Mouse (Mus musculus) erythroid progenitor cell, adult 5-6 weeks (primary cell): Measurements from ENCODE around the gene Snx6. TPM values are rescaled to one million over a fixed set of nuclear protein-coding genes. Genes with fewer than 3 reads are reported as not detected.
A peak's percentile ranks its signal among the peaks of the same experiment; 100 is the strongest.

Source experiments
- ATAC-seq: replicated peaks from 2 replicates; pipeline ENCODE4 v1.8.0; 2016; ENCODE audit warnings: moderate number of reproducible peaks, mild to moderate bottlenecking, moderate TSS enrichment, inconsistent platforms; ENCODE audit not compliant: poor library complexity, low FRiP score, severe bottlenecking
- total RNA-seq, 2 experiments: library from RNA; stranded (forward) in 1 of 2; stranded (reverse) in 1 of 2; fragments of 150-400 nt in 1 of 2; fragments of 186-747, 209-891 nt in 1 of 2; gene quantifications; 2 replicates each; pipeline versions ENCODE4 v1.2.3 to v1.2.4; 2015 to 2017; ENCODE audit warnings: low replicate concordance in 2 of 2

The Snx6 gene
- total RNA-seq, 2 experiments from 2014 or later: 7.0 to 17.2 TPM

GRCm38 (mm10) chr12:54713822-54714626 lies 81.5 kb downstream of the Snx6 start:
- peak; percentile 67 for ATAC-seq

DNA sequence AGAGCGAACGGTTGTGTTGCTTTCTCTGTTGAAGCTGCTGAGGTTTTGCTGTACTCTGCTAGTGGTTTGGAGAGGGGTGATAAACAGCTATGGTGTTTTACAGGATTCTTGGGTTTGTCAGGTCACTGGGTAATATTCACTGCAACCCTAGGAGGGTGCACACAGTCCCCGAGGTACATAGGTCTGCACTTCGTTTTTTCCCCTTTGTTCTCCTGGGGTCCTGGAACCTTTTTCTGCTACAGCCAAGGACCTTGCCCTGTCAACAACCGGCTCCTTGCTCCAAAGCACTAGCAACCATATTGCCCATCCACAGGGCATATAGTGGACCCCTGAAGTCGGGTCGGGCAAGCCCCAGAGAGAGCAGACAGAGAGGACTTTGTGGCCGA lies 85.0 kb downstream of the Snx6 start:
- ATAC-seq: peak; percentile 73

GRCm38 (mm10) chr12:54709691-54710493 lies 85.6 kb downstream of the Snx6 start:
- ATAC-seq: peak; percentile 75

DNA sequence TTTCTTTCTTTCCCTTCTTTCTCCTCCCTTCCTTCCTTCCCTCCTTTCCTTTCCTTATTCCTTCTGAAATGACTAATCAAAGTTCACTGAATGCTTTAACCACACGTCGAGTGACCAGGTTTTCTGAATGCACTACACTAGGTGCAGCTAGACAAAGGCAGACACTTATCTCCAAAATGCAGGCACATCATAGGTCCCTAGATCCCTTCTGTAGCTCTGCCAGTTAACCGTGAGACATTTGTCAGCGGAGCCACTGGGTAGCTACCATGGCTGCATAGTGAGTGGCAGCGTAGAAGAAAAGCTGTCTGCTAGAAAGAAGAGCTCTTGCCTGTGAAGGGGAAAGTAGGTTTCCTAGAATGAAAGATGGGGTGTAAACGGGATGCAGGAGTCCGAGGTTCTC lies 96.1 kb downstream of the Snx6 start:
- no peak for ATAC-seq

GRCm38 (mm10) chr12:54697791-54698250 lies 97.7 kb downstream of the Snx6 start:
- no peak for ATAC-seq

DNA sequence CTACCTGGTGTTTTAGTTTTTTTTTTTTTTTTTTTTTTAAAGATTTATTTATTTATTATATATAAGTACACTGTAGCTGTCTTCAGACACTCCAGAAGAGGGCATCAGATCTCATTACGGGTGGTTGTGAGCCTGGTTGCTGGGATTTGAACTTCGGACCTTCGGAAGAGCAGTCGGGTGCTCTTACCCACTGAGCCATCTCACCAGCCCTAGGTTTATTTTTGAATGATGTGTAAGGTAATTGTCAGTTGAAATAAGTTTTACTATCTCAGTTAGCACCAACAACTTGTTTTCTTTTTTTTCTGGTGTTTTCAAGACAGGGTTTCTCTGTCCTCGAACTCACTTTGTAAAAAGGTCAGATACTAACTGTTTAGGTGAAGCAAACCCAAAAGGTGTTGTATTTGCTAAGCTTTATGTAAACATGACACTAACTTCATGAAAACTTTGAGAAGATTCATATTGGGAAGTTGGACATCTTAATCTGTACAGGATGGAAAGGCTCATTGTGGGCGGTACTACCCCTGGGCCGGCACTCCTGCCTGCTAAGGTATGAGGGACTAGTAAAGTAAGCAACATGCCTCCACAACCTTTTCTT lies 98.4 kb downstream of the Snx6 start:
- ATAC-seq: no peak

Other genes with a start within 250 kb of the Snx6 start
- 42.3 and 45.8 TPM in 2 replicates for gene Sptssa, start 139.1 kb downstream of the Snx6 start, total RNA-seq (2015; ENCODE audit: low replicate concordance)
- 12.9 and 34.0 TPM in 2 replicates for gene Sptssa, start 139.1 kb downstream of the Snx6 start, total RNA-seq (2017; ENCODE audit: low replicate concordance)
- 46.1 and 46.9 TPM in 2 replicates for gene Eapp, start 99.8 kb downstream of the Snx6 start, total RNA-seq (2015; ENCODE audit: low replicate concordance)
- 24.0 and 48.3 TPM in 2 replicates for gene Eapp, start 99.8 kb downstream of the Snx6 start, total RNA-seq (2017; ENCODE audit: low replicate concordance)
- gene Cfl2, start 67.2 kb upstream of the Snx6 start, total RNA-seq (2015; ENCODE audit: low replicate concordance): 21.4 and 23.4 TPM in 2 replicates
- gene Cfl2, start 67.2 kb upstream of the Snx6 start, total RNA-seq (2017; ENCODE audit: low replicate concordance): 18.8 and 20.2 TPM in 2 replicates
- gene Gm20403, start 190.8 kb upstream of the Snx6 start, total RNA-seq (2015; ENCODE audit: low replicate concordance): not detected in 2 replicates
- not detected in 2 replicates for gene Gm20403, start 190.8 kb upstream of the Snx6 start, total RNA-seq (2017; ENCODE audit: low replicate concordance)
- gene Baz1a, start 218.6 kb upstream of the Snx6 start, total RNA-seq (2015; ENCODE audit: low replicate concordance): 176 and 191 TPM in 2 replicates
- 72.9 and 78.6 TPM in 2 replicates for gene Baz1a, start 218.6 kb upstream of the Snx6 start, total RNA-seq (2017; ENCODE audit: low replicate concordance)